In the genomic region with DNA sequence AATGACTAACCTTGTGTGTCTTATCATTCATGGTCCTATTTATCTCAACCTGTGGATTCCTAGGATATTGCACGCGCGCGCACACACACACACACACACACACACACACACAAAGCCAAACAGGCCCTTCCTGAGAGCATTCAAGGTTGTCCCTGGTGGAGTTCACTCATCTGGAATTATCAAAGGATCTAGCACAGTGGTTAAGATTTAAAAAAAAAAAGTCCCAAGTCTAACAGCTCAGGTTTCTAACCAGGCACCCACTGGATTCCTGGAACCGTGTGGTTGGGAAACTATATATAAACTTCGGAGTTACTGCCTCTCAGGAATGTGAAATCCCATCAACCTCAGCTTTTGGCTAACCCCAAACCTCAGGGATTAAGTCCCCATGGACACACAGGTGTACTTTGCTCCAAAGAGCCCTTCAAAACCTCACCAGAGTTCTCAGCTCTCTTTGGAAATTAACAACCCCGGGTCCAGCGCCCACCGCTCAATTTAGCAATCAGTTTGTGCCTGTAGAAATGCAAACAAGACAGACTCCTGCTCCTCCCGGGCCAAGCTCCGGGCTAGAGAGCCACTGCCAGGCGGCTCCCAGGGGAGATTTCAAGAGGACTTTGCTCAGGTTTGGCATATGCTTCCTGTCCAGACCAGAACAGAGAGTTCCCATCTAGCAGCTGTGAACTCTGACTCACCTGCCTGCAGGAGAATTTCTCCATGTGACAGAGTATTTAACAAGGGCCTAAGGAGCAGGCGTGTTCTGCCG, we compare ENCODE assay signal across 9 mouse cellular contexts.
DNase-seq lines count a peak whose midpoint lies in the region; ATAC-seq and TF ChIP-seq lines count a peak whose summit lies in the region.
"Had no signal": no experiment of that assay in that cellular context is flagged by ENCODE, and none has a peak within 500 bp of the region (broad histone marks: within the 10 kb centered on the region; RNA-seq: fewer than 3 reads in every experiment).

No protein-coding gene starts in this region.

- no peak overlapping the region for H3K27ac ChIP-seq in midbrain, postnatal 0 days (ENCODE audit: low read depth, low read length)
- H3K27ac ChIP-seq: midbrain, embryonic 12.5 days had no signal

- no peak for ATAC-seq in megakaryocyte progenitor cell, adult 5-6 weeks (replicated peaks; ENCODE audit: poor library complexity)
- ATAC-seq in midbrain, postnatal 0 days (ENCODE audit: low FRiP score) = no peak

- no peak overlapping the region for H3K9ac ChIP-seq in midbrain, postnatal 0 days (replicated peaks; ENCODE audit: low read length, poor library complexity, severe bottlenecking)
- H3K9ac ChIP-seq: midbrain, embryonic 12.5 days had no signal

- no peaks in the 10 kb centered on the region for H3K4me1 ChIP-seq in midbrain, postnatal 0 days (ENCODE audit: insufficient read depth, low read length)
- H3K4me1 ChIP-seq: midbrain, embryonic 12.5 days had no signal

- intact Hi-C loops in heart, postnatal 14 days (cut with DNase I) = no loop called here

- H3K4me3 ChIP-seq in midbrain, postnatal 0 days (ENCODE audit: low read depth, low read length) = no peak overlapping the region
- H3K4me3 ChIP-seq: midbrain, embryonic 12.5 days had no signal

- TF ChIP-seq CTCF in midbrain, postnatal 0 days (IDR thresholded peaks at IDR 0.05) = no peak

- H3K9me3 ChIP-seq in midbrain, postnatal 0 days (ENCODE audit: low read length) = no peaks in the 10 kb centered on the region
- H3K9me3 ChIP-seq: midbrain, embryonic 12.5 days had no signal

- peak; percentile 54 for DNase-seq in ZHBTc4 (ENCODE audit: low read depth, low spot score)
- peak; percentile 59 for DNase-seq in cerebellum, adult 9-11 months
- peak; percentile 51 to 55 for DNase-seq in heart, postnatal 14 days
- peak; percentile 40 for DNase-seq in liver
- DNase-seq in testis, postnatal 14 days (ENCODE audit: low spot score) = peak; percentile 26
- DNase-seq in midbrain, postnatal 0 days (ENCODE audit: low spot score) = no peak
- DNase-seq in frontal cortex, postnatal 25 days (ENCODE audit: low spot score in 2 of 2) = no peak

- WGBS in midbrain, postnatal 0 days = 78% methylated on average over 14 of the region's 14 CpGs

- H3K27me3 ChIP-seq in midbrain, postnatal 0 days (ENCODE audit: insufficient read depth, low read length) = no peaks in the 10 kb centered on the region

- H3K4me2 ChIP-seq in midbrain, postnatal 0 days (ENCODE audit: low read depth, low read length, poor library complexity, severe bottlenecking) = no peak overlapping the region
- H3K4me2 ChIP-seq: midbrain, embryonic 12.5 days had no signal

- H3K36me3 ChIP-seq in midbrain, postnatal 0 days (ENCODE audit: insufficient read depth, low read length) = no peaks in the 10 kb centered on the region
- H3K36me3 ChIP-seq: midbrain, embryonic 12.5 days had no signal

Comparison
In these comparisons a context has a peak if more than half of its experiments do, and no peak if none do; other contexts are left out.
1. DNase-seq: peak in ZHBTc4 (single experiment), cerebellum, adult 9-11 months (single experiment), heart, postnatal 14 days (2 of 2), liver (single experiment) and testis, postnatal 14 days (single experiment); none in midbrain, postnatal 0 days (single experiment) and frontal cortex, postnatal 25 days (0 of 2).